Mouse (Mus musculus): ENCODE measurements around the gene Cntn5. TPM values are rescaled to one million over a fixed set of nuclear protein-coding genes. Genes with fewer than 3 reads are reported as not detected.

Gene Cntn5
- total and polyA plus RNA-seq, 3 experiments: not detected

DNA sequence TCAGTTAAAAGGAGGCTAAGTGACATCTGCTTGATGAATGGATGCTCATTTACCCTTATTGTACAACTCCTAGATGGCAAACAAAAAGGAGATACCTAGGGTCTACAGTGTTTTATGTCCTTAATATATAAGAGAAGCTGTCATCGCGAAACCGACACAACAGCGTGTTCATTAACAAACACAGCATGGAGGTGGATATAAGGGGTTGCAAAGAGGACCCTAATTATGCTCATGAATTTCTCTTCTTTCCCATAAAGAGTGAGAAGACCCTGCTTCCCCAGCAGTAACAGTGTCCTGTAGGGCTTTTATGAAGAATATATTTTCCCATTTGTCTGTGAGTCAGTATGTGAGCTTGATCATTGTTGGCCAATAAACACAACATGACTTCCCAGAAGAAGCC lies 939.2 kb downstream of the Cntn5 start:
- Histone ChIP-seq H3K4me1 (ENCODE audit: control insufficient read depth in 1 of 2, insufficient read depth in 2 of 2) (peaks cover 0 to under 1% of the 10 kb centered on the region in 2 experiments; a peak in 1 of 4 replicates), H3K79me2 (replicated peaks; ENCODE audit: control insufficient read depth, extremely low read depth, insufficient read depth, poor library complexity, severe bottlenecking) (no peaks in the 10 kb centered on the region), H3K36me3 (replicated peaks in 1 of 2; ENCODE audit: control insufficient read depth in 1 of 2, insufficient read depth in 1 of 2, low read length in 1 of 2) (no peaks in the 10 kb centered on the region), H3K27me3 (replicated peaks) (no peaks in the 10 kb centered on the region), H3K4me2 (ENCODE audit: insufficient read depth, low read depth, poor library complexity, severe bottlenecking) (no peak overlapping the region), H3K9me3 (replicated peaks; ENCODE audit: low read length) (no peaks in the 10 kb centered on the region), H3K4me3 (replicated peaks in 1 of 3; ENCODE audit: low read depth in 2 of 3, low read length in 2 of 3, poor library complexity in 1 of 3) (no peak overlapping the region), H3K27ac (ENCODE audit: insufficient read depth, low read depth) (no peak overlapping the region), H3K9ac (ENCODE audit: insufficient read depth, low read depth) (no peak overlapping the region)
- TF ChIP-seq JUND (conservative IDR thresholded peaks at IDR 0.05; ENCODE audit: low read depth, low read length): no peak
- TF ChIP-seq KAT2A (IDR thresholded peaks at IDR 0.05; ENCODE audit: insufficient replicate concordance, low read length): no peak
- TF ChIP-seq ZC3H11A (IDR thresholded peaks at IDR 0.05; ENCODE audit: low read depth, low read length): no peak
- dilution Hi-C loops (cut with MboI; ENCODE audit: extremely low pct_ligation_motif_present, extremely low pct_unique_long_range_greater_than_20kb, low sequenced_read_pairs): no loop called here
- no peak for DNase-seq (ENCODE audit: extremely low read depth)
- in situ Hi-C loops (cut with MboI; ENCODE audit: low pct_ligation_motif_present, low pct_unique_long_range_greater_than_20kb, low sequenced_read_pairs): no loop called here

DNA sequence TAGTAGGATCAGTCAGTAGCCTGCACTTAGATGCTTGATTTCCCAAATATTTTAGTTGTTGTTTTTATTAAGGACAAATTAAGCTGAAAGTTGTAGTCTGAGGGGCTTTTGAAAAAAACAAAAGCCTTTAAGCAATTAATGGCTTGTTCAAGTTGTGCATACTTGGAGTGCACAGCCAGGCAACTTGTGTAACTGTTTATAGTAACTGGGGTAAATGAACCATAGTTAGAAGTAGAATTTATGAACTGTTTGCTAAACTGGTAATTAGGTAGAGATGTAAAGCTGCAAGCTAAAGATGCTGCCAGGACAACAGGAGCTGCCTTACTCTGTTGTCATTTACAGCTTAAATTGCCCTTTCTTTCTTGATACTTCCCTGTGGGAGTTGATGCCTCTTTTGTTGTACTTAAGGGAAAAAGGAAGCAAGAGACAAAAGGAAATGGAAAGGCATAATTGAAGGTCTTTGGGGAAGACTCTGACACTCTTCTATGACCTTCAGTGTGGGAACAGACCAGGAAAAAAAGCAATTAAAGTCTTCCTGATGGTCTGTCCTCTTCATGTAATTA lies 943.9 kb downstream of the Cntn5 start:
- H3K27ac ChIP-seq (ENCODE audit: insufficient read depth, low read depth): no peak overlapping the region
- H3K4me1 ChIP-seq (ENCODE audit: control insufficient read depth in 1 of 2, insufficient read depth in 2 of 2): peaks cover 0 to 4% of the 10 kb centered on the region in 2 experiments; a peak in 1 of 4 replicates
- no peak overlapping the region for H3K4me2 ChIP-seq (ENCODE audit: insufficient read depth, low read depth, poor library complexity, severe bottlenecking)
- H3K9ac ChIP-seq (ENCODE audit: insufficient read depth, low read depth): no peak overlapping the region
- no peaks in the 10 kb centered on the region for H3K9me3 ChIP-seq (replicated peaks; ENCODE audit: low read length)
- dilution Hi-C loops (cut with MboI; ENCODE audit: extremely low pct_ligation_motif_present, extremely low pct_unique_long_range_greater_than_20kb, low sequenced_read_pairs): no loop called here
- H3K27me3 ChIP-seq (replicated peaks): no peaks in the 10 kb centered on the region
- in situ Hi-C loops (cut with MboI; ENCODE audit: low pct_ligation_motif_present, low pct_unique_long_range_greater_than_20kb, low sequenced_read_pairs): no loop called here
- H3K36me3 ChIP-seq (replicated peaks in 1 of 2; ENCODE audit: control insufficient read depth in 1 of 2, insufficient read depth in 1 of 2, low read length in 1 of 2): no peaks in the 10 kb centered on the region
- no peak overlapping the region for H3K4me3 ChIP-seq (replicated peaks in 1 of 3; ENCODE audit: low read depth in 2 of 3, low read length in 2 of 3, poor library complexity in 1 of 3)
- H3K79me2 ChIP-seq (replicated peaks; ENCODE audit: control insufficient read depth, extremely low read depth, insufficient read depth, poor library complexity, severe bottlenecking): no peaks in the 10 kb centered on the region
- TF ChIP-seq MAFK (IDR thresholded peaks at IDR 0.05; ENCODE audit: insufficient replicate concordance, low read length) (no peak), RAD21 (IDR thresholded peaks at IDR 0.05; ENCODE audit: low read depth, low read length) (no peak), NRF1 (IDR thresholded peaks at IDR 0.05; ENCODE audit: low read depth, low read length) (no peak), ELF1 (IDR thresholded peaks at IDR 0.05; ENCODE audit: low read depth, low read length) (no peak), MEF2A (IDR thresholded peaks at IDR 0.05; ENCODE audit: borderline replicate concordance, low read depth, low read length) (no peak), USF2 (conservative IDR thresholded peaks at IDR 0.05; ENCODE audit: low read depth, low read length) (no peak), USF1 (IDR thresholded peaks at IDR 0.05; ENCODE audit: low read depth, low read length) (no peak), NELFE (IDR thresholded peaks at IDR 0.05; ENCODE audit: low read depth, low read length) (no peak), EP300 (IDR thresholded peaks at IDR 0.05; ENCODE audit: low read length) (no peak), MAZ (IDR thresholded peaks at IDR 0.05; ENCODE audit: low read depth, low read length) (no peak), SMC3 (IDR thresholded peaks at IDR 0.05; ENCODE audit: low read depth, low read length) (no peak), KAT2A (IDR thresholded peaks at IDR 0.05; ENCODE audit: insufficient replicate concordance, low read length) (no peak), POLR2A (IDR thresholded peaks at IDR 0.05; ENCODE audit: low read depth, low read length) (no peak), CTCF (conservative IDR thresholded peaks at IDR 0.05 in 1 of 2, IDR thresholded peaks at IDR 0.05 in 1 of 2; ENCODE audit: low read depth in 2 of 2, low read length in 2 of 2) (no peak)
- no peak for DNase-seq (ENCODE audit: extremely low read depth)

All from CH12.LX (cell line).